Mouse (Mus musculus) cerebellum, adult 9-11 months (tissue): ENCODE data around the gene 4933427D14Rik.

Experiments used
- DNase-seq: peaks from one replicate; pipeline ENCODE4 v3.0.0; 2022

The 4933427D14Rik gene

DNA sequence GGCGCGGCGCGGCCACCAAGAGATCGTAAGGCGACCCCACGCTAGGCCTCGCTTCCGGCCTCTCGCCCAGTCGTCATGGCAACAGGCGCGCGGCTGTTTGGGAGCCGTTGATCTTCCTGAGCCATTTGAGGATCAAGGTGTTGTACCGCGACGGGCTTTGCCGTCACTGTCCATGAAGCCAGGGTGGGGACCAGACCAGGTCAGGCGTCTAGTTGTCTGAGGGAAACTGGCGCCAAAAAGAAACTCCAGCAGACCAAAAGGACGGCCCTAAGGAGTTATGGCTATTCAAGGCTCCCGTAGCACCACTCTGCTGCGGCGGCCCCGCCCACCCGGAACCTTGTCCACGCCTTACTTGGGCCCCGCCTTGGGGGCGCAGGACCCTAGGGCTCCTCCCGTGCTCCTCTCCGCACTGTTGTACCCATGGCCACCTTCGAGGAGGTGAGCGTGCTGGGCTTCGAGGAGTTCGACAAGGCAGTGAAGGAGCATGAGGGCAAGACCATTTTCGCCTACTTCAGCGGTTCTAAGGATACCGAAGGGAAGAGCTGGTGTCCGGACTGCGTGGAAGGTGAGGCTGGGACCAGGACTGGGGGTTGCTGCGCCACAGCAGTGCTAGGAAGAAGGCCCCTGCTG, at the start of gene 4933427D14Rik, which contains the start of gene Txndc17:
TSS of gene 4933427D14Rik (minus strand) at position 256 of the 630 bp plus-strand sequence.
TSS of gene Txndc17 (plus strand) at position 344 of the 630 bp plus-strand sequence.
- DNase-seq = peak; percentile 87

DNA sequence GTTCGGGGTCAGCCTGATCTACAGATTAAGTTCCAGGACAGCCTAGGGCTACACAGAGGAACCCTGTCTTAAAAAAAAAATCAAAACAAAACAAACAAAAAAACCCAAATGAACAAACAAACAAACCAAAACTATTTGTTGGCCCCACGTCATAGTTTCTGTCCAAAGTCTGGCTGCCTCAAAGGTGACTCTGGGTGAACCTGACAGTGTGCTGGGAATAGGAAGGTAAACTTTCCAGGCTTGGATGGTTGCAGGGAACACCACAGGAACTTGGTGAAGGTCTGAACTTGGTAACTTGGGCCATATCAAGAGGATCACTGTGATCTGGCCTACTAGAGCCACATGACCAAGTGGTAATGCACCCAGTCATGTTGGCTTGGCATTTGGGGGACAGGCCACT, 49.2 kb upstream of the 4933427D14Rik start:
- DNase-seq = no peak

DNA sequence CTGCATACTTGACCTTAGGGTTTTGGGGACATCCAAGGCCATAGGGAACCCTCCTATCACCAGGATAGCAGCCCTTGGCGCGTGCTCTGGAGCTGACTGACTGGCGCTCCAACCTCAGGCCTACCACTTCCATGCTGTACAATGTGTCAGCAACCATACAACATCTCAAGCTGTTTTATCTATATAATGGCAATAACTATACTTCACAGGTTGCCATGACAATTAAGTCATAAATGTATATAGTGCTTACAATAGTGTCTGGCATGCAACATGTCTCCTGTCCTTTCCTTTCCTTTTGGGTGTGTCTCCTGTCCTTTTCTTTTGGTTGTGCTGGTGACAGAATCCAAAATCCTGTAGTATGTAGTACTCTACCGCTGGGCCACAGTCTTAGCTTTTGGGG, 48.4 kb upstream of the 4933427D14Rik start:
- no peak for DNase-seq

DNA sequence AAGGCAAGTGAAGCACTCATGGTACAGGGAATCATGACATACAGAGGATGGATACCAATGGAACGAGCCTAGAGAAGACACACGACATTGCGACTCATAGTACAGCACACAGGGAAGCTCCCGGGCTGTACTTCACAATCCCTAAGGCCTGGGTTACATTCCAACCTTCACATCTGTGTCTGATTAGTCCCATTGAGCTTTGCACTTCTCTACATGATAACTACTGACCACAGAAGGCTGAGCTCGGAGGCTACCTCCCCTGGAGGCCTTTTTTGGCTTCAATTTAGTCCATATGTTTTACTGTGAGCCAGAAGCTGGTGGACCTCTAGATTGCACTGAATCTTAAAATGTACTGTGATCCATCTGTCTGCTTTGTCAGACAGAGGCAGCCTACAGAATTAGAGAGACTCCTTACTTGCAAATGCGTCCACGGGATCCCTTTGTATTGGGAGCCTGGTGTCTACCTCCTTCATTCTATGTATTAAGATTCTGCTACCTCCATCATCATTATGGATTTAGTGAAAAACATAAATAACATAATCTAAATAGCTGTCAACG, 38.0 kb upstream of the 4933427D14Rik start:
- DNase-seq = no peak

DNA sequence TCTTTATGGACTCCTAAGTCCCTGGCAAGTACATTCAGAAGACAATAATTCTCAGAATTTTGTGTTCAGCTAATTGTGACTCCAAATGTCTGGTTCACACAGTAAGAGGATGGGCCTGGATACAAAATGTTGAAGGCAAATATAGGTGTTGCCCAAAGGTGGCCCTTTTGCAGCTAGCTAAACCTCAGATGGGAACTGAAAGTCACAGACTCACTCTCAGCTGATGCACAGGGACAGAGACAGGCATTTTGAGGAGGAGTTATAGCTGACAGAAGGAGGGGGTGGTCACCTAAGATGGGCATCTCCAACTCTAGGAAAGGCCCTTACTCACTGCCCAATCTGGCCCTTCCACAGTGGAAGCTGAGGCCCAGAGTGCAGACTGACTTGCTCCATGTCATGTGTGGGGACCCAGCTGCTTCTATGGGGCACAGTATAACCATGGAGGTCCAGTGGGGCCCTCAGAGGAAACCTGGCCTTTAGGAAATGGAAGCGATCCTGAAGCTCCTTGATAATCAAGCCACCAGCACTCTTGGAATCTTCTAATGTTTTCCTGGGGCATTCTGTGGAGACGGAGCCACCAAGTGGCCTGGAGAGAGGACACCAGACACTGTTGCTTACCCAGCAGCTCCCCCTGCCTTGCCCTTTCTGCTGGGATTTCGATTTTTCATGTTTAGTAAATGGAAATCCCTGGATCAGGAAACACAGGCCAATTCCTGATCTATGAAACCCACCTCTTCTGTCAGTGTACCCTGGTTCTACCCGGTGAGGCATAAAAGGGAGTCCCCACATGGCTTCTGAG, 33.0 kb upstream of the 4933427D14Rik start:
- no peak for DNase-seq

DNA sequence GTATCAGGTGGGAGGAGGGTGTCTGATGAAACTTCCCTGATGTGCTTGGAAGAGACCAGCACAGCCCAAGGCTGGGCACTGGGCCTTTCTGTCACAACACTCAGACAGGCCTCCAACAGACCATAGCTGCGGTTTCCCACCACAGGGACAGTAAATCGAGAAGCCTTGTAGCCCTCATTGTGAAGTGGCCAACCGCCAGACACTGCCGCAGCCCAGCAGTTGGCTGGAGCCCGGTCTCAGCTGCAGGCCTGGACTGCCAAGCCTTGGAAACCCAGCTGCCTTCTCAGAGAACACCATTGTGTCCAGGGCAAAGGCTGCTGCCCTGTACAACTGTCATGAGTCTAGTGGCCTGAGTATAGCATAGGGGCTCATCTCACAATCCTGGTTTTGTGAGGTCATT, 26.8 kb upstream of the 4933427D14Rik start:
- peak; percentile 43 for DNase-seq

DNA sequence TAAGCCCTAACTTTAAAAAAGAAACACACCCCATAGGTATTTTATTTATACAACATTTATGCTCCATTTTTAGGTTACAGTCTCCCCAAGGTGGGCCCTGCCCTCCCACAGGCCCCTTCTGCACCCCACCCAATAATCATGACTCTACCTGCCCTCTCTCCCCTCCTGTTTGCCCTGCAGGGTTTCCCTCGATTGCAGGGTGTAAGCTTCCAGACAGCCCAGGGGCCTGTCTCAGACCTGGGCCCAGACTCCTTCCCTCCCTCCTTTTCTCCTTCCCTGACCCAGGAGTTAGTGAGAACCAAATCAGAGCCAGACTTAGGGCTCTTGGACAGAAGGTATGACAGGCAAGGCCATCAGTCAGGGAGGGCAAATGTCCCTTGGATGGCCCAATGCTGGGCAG, 25.7 kb upstream of the 4933427D14Rik start:
- DNase-seq = no peak

DNA sequence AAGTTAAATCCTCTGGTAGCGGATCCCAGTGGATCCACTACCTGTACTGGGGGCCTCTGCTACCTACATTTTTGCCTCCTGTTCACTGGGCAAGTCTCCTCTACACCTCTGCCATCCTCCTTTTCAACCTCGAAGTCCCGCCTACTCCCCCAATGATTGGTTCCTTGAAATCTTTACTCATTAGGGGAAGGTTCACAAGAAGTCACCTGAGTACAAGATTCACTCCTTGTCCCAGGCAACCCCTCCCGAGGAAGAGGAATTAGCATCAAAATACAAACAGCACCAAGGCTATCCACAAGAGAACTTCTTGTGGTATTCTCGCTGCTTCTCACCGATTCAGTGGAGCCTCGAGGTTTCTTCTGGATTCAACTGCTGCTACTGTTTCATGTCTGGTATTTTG, 24.8 kb upstream of the 4933427D14Rik start:
- no peak for DNase-seq

DNA sequence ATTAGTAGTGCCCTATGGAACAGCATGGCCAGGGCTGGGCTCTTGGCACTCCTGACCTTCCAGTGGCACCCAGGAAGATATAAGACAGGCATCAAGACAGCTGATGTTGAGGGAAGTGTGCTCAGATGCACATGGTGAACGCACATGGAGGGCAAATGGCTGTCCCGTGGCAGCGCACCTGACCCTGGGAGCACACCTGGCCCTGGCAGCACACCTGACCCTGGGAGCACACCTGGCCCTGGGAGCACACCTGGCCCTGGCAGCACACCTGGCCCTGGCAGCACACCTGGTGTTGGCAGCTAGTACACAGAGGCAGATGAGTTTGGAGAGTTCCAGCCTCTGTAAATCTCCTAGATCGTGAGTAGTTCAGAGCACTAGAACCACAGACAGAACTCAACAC, 21.3 kb upstream of the 4933427D14Rik start:
- no peak for DNase-seq

DNA sequence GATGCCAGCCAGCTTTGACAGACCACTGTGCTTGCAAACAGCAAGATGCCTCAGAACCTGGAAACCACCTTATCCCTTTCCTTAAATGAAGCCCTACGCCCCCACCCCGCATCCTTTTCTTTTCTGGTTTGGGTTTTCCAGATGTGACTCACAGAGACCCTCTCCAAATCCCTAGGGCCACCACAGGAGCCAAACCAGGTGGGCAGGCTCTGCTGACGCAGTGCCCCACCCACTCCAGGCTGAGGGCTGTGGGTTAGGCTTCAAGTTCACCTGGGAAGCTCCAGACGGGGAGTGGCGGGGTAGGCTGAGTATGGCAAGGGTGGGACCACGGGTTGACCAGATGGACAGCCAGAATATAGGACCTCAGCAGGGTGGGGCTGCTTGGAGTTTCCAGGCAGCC, 19.6 kb upstream of the 4933427D14Rik start:
- no peak for DNase-seq

DNA sequence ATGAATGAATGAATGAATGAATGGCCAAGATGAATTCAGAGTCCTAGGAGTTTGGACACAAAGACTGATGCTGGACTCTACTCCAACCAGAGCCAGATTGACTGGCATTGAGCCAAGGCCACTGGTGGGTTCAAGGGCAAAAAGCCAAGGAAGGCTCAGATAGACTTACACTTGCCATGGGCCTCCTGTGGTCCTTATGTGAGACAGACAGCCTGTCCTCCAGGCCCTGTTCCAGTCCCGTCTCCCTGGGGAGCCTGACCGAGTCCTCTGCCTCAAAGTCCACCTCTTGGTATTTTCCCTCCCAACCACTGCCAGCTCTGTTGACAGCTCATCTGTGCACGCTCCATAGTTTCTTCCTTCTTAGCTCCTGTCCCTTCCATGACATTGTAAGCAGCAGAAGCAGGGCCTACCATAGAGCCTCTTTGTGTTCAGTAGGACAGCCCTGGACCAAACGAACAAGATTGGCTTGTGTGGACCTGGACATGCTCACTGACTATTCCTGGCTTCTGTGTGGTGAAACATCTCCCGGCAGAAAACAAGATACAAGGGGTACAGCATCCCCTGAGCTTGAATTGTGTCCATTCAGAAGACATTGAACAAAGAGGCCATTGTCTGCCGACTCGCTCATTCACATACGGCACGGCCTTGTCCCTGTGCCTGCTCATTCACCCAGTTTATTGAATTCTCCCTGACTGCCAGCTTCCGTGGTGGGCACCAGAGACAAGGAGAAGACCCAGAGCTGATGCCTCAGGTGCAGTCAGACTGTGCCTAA, 18.9 kb upstream of the 4933427D14Rik start:
- peak; percentile 73 for DNase-seq

DNA sequence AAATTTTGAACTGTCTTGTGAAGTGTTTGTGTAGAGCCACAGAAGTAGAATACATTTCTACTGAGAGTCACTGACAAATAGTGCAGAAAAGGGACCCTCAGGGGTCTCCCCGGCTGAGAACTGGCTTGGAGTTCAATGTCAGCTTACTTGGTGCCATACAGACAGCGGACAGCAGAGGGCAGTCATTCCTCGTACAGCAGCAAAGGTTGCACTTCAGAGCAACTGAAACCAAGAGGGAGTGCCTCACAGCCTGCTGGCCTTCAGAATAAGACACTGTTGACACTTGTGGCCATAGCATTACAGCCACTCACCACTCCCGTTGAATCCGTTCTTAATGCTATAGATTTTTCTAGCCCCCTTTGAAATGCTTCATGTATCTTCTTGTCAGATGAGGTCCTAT, 17.6 kb upstream of the 4933427D14Rik start:
- DNase-seq = peak; percentile 67

DNA sequence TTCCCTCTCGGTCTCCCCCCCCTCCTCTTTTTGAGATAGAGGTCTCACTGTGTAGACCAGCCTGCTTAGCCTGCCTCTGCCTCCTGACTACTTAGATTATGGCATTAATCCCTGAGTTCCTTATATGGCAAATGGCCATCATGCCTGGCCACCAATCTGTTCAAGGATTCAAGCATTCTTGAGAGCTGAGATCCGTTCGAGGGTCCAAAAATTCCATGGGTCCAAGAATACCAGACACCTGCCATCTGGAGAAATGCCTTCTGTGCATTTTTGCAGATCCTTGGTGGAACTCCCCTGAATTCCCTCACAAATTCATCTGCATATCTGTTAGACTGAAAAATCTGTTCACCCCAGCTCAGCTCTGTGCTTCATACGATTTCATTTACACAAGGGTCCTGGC, 16.2 kb upstream of the 4933427D14Rik start:
- DNase-seq = no peak

DNA sequence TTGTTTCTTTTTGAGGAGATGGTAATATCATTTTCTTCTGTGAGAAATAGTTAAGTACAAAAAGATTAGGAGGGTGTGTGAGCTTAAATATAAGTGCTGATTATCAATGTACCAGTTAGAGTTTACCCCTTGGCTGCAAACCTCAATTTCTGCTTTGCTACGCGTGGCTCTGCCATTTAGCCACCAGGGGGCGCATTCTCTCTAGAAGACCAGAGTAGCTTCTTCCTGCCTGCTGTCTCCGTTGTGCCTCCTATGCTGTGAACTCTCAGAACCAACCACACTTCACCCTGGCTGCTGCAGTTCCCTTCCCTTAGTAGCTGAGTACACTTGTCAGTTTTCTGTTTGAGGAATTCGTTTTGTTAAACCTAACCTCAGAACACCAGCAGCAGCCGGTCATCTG, 14.0 kb upstream of the 4933427D14Rik start:
- peak; percentile 48 for DNase-seq

DNA sequence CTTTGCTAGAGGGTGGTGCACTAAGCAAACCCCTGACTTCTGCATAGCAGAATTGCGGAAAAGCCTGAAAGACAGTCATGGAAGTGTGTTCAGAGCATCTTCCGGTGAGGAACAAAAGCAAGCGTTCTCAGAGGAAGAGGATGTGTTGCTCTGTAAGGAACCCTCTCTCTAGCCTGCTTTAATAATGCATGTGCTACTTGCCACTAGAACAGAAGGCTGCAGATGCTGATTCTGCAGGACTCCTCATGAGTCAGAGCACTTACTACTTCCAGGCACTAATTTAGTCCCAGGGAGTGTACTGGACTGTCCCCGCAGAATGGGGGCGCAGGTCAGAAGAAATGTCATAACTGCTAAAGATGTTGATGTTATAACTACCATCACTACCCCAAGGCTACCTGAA, 9.9 kb upstream of the 4933427D14Rik start:
- no peak for DNase-seq

DNA sequence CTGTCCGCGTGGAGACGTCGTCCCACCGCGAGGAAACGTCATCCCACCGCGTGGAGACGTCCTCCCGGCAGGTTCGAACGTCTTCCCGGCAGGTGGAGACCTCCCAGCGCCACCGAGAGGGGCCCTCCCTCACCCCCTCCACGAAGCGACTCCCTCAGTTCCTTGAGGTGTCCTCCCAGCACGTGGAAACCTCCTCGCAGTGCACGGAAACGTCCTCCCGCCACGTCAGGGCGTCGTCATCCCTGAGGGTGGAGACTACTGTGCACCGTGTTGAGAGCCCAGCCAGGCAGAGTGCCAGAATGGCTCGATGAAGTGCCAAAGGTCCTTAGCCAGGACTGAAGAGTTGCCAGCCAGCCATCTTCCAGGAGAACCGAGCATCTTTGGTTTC, 8.1 kb upstream of the 4933427D14Rik start, which contains the start of gene Med31:
TSS of gene Med31 (minus strand) at position 183 of the 388 bp plus-strand sequence.
- peak; percentile 91 for DNase-seq

DNA sequence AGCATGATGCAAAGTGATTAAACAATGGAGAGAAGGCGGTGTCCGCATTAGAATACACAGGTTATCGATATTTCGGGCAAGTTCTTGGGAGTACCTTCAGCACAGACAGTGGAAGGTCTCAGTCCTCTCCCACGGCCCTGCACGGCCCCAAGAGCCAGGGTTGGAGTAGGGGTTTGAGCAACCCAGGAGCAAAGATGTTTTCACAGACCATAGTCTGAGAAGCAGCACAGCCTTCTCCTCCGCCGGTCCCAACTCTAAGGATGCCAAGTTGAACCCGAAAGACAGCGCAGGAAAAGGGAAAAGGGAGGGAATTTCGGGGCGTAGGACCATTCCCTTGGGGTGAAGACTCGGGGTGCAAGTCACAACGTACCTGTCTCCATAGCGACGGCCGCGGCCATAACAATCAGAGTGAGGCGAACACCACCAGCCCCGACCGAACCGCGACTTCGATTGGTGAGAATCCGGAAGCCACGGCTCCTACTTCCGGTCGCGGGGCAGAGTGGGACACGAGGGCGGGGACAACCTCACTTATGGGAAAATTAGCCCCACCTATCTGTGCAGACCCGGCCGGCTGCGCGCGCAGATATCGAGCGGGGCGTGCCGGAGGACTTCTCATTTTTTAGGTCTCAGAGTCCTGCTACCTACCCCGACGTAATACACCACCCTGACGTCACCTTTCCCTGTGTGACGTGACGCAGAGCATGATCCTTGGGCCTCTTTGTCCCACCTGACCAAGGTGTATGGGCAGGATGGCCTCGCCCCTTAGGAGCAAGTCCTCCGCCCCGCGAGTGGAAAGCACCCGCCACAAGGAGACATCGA, 7.5 kb upstream of the 4933427D14Rik start:
- DNase-seq = peak; percentile 94

DNA sequence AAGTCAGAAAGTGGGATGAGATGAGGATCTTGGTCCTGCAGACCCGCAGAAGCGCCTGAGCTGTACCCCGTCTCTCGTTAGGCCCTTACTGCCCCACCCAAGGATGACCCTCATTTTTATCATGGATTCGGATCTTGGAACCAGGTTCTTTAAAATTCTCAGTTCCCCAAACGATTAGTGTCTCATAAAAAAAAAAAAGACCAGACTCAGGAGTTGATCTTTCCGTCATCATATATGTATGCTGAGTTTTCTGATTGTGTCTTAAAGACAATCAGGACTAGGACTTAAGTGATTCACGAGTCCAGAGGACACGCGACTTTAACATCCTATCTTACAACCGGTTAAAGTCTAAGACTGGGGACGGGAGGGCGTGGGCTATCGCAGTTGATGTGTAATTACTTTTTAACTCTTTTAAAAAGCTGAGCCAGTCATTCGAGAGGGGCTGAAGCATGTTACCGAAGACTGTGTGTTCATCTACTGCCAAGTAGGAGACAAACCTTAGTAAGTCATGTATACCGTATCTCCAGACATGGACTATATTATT, 647 bp upstream of the 4933427D14Rik start:
- DNase-seq = no peak

DNA sequence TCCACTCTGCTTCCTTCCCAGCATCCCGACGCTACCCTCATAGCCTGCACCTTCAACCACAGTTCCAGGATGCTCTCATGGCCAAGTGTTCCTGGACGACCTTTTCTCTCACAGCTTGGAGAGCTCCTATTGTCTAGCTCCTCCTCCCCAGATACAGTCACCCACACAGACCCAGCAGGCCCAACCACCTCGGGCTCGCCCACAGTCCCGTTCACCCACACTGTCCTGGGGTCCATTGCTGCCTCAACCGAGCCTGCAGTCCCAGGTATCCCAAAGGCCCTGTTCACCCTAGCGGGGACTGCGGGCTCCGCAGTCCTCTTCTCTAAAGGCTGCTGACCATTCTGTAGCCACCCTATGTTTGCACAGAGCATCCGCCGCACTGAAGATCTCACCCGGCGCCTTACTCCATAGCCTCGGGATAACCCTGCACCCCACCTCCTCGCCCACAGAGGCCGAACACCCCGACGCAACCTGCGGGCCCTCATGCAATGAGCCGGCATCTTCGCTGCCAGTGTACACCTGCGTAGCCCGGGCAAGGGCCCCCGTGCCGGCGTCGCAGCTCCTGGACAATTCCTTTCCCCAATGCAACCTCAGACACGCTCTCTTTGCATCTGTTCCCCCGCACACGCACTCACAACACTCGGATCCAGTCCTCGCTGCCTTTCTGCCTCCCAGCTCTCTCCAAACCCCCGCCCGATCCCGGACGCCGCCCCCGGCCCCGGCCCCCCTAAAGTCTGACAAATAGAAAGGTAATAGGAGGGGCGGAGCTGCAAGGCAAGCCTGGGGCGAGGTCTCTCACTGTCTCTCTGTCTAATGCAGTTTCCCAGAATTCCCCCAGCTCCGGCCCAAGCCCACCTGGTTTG, 687 bp downstream of the 4933427D14Rik start, which contains the start of gene Gm43951:
TSS of gene Gm43951 (minus strand) at position 500 of the 863 bp plus-strand sequence.
- DNase-seq = peak; percentile 59

DNA sequence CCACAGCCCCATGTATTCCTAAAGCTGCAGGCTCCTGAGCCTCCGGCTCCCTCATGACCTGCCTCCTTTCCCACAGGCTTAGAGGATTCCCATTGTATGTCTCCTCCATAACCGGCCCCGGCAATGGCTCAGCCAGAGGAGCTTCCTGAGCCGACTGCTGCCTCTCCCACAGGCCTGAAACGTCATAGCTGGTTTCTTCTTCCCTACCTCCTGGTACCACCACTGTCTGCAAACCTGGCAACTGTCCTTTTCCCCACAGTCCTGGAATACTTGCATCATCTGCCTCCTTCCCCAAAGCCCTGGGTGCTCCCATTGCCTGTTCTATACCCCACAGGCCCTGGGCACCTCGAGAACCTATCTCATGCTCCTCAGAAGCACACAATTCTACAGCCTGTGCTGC, 2.0 kb downstream of the 4933427D14Rik start:
- DNase-seq = no peak

DNA sequence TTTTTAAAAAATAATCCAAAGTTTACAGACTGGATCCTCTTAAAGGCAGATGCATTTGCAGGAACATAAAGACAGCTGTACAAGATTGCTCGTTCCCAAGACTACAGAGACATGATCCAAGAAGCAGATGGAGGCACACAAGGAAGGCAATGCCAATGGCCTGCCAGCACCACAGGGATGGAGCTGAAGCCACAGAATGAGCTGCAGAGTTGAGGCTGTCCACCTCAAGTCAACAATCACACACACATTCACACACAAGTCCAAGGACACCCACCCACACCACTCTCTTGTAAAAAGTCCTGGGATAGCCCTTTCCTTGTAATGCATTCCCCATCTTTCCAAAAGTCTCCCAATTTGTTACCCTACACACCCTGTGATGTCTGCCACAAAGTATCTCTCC, 3.8 kb downstream of the 4933427D14Rik start:
- DNase-seq = peak; percentile 54
